Mouse (Mus musculus) erythroblast, embryonic 14.5 days (primary cell): Measurements from ENCODE around the gene Zscan29.

Source experiments
- GATA1 ChIP-seq: IDR thresholded peaks from 2 replicates; pipeline ENCODE4 v1.6.1; 2012; ENCODE audit warnings: low read length, inconsistent platforms, mixed read lengths
- TAL1 ChIP-seq: IDR thresholded peaks from 3 replicates; pipeline ENCODE4 v1.6.1; 2012; ENCODE audit warnings: low read length, inconsistent platforms, mixed read lengths

GRCm38 (mm10) chr2:121153100-121153499 is 17.8 kb downstream of the Zscan29 start:
- TF ChIP-seq TAL1 (no peak), GATA1 (no peak)
